Mouse (Mus musculus) liver, adult 2 months (tissue): ENCODE measurements at regions not wholly inside any gene's neighbourhood (a gene's known extent, or its start where the extent isn't known, plus 50 kb on each side); places are given as distances from the start of the nearest gene placed in this dataset.

Experiments used
- DNase-seq: peaks from one replicate; pipeline ENCODE4 v3.0.0-alpha.2; 2011; ENCODE audit warnings: low read depth, low spot score; ENCODE audit errors: extremely low read depth
- H3K27ac ChIP-seq: fragments of 200-500 bp; replicated peaks from 2 replicates; pipeline ENCODE4 v1.5.1; 2012; ENCODE audit warnings: low read depth, mild to moderate bottlenecking, control low read depth, inconsistent platforms, low read length; ENCODE audit not compliant: insufficient read depth
- H3K27me3 ChIP-seq: fragments of 200-500 bp; 2 replicates; pipeline ENCODE4 v1.6.1; 2012; ENCODE audit warnings: mild to moderate bottlenecking, moderate library complexity, low read length, inconsistent platforms; ENCODE audit not compliant: control insufficient read depth, insufficient read depth
- H3K36me3 ChIP-seq: fragments of 200-500 bp; 2 replicates; pipeline ENCODE4 v1.6.1; 2012; ENCODE audit warnings: low read length, inconsistent platforms; ENCODE audit not compliant: control insufficient read depth, insufficient read depth
- H3K4me1 ChIP-seq: fragments of 200-500 bp; 2 replicates; pipeline ENCODE4 v1.6.1; 2011; ENCODE audit warnings: low read length; ENCODE audit not compliant: control insufficient read depth, insufficient read depth
- H3K4me3 ChIP-seq: fragments of 200-500 bp; 2 replicates; pipeline ENCODE4 v1.5.1; 2011; ENCODE audit warnings: low read depth, mild to moderate bottlenecking, control low read depth, low read length, moderate library complexity; ENCODE audit not compliant: insufficient read depth
- H3K79me2 ChIP-seq: fragments of 200-500 bp; 2 replicates; pipeline ENCODE4 v1.6.1; 2012; ENCODE audit warnings: inconsistent platforms, mild to moderate bottlenecking, low read length, moderate library complexity; ENCODE audit not compliant: control insufficient read depth, insufficient read depth
- H3K9ac ChIP-seq: fragments of 200-500 bp; 2 replicates; pipeline ENCODE4 v1.6.1; 2012; ENCODE audit warnings: low read depth, mild to moderate bottlenecking, control low read depth, inconsistent platforms, low read length
- CTCF ChIP-seq: fragments of 200-500 bp; IDR thresholded peaks from 2 replicates; pipeline ENCODE4 v1.5.1; 2011; ENCODE audit warnings: low read depth, low read length, control low read depth
- POLR2A ChIP-seq: fragments of 200-500 bp; IDR thresholded peaks from 2 replicates; pipeline ENCODE4 v1.6.1; 2011; ENCODE audit warnings: low read length, control low read depth; ENCODE audit not compliant: insufficient read depth; ENCODE audit errors: extremely low read depth
- WGBS: fragments of 180-500 bp; shearing (Covaris S2); methylation state at CpG from one replicate; pipeline ENCODE4 v1.1.7; 2018; 5-methylcytosine and 5-hydroxymethylcytosine counted together

DNA sequence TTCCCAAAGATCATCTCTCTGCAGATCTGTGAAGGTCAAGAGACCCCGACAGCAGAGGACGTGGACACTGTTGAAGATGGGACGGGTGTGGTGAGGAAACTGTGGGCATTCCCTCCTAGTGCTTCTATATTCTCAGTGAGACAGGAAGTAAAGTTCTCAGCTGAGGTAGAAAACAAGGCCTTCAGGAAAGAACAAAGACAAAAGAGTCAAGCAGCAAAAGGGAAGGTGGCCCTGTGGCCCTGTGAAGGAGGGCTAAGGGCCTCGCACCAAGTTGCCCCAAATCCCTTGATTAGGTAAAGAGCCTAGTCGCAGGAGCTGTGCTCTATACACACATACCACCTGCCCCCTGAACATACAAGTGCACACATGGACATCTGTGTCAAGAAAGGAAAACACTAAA, 66.8 kb upstream of the Thy1 start:
- 85% methylated on average over 5 of the region's 5 CpGs for WGBS
- DNase-seq, result no peak
- H3K79me2 ChIP-seq, result no peaks in the 10 kb centered on the region

DNA sequence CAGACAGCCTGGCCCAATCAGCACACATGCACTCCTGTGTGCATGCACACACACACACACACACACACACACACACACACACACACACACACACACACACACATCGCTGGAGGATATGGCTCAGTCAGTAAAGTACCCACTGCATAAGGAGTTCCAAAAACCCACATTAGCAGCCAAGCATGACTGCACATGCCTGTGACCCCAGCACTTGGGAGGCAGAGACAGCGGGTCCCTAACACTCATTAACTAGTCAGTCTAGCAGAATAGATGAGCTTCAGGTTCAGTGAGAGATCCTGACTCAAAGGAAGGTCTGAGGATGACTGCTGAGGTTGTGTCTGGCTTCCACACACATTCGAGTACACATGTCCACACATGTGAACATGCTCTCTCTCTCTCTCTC, 65.4 kb upstream of the Thy1 start:
- no peaks in the 10 kb centered on the region for H3K79me2 ChIP-seq
- H3K36me3 ChIP-seq, result no peaks in the 10 kb centered on the region
- H3K4me1 ChIP-seq, result no peaks in the 10 kb centered on the region
- 72% methylated on average over 3 of the region's 3 CpGs for WGBS
- TF ChIP-seq CTCF, result no peak
- no peak for TF ChIP-seq POLR2A
- no peak overlapping the region for H3K4me3 ChIP-seq
- no peak overlapping the region for H3K9ac ChIP-seq
- no peak for DNase-seq
- no peak overlapping the region for H3K27ac ChIP-seq
- no peaks in the 10 kb centered on the region for H3K27me3 ChIP-seq

More for the DNA sequence above, 66.8 kb upstream of the Thy1 start:
- H3K4me1 ChIP-seq, result no peaks in the 10 kb centered on the region
- TF ChIP-seq POLR2A, result no peak
- H3K4me3 ChIP-seq, result no peak overlapping the region
- H3K27ac ChIP-seq, result no peak overlapping the region
- no peak overlapping the region for H3K9ac ChIP-seq
- no peaks in the 10 kb centered on the region for H3K36me3 ChIP-seq
- no peaks in the 10 kb centered on the region for H3K27me3 ChIP-seq

DNA sequence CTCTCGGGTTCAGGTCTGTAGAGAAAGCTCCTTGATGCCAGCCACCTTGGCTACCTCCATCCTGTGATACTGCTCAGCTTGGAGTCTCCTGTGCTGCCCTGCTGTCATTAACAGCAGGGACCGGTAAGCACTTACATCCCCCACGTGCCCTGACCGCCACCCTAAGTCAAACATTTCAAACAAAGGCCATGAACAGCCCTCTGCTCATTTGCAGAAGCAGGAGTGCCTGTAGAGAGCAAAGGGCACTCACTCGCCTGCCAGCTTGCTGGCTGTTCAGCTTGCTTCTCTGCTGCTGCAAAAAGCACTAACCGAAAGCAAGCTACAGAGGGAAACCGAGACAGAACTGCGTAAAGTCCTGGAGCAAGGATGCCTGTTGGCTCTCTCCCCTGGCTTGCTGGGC, 61.8 kb upstream of the Thy1 start:
- no peak overlapping the region for H3K4me3 ChIP-seq
- peak; percentile 67 for DNase-seq
- H3K36me3 ChIP-seq, result no peaks in the 10 kb centered on the region
- no peak overlapping the region for H3K9ac ChIP-seq
- no peak overlapping the region for H3K27ac ChIP-seq
- H3K4me1 ChIP-seq, result no peaks in the 10 kb centered on the region
- 22% methylated on average over 8 of the region's 8 CpGs for WGBS
- H3K27me3 ChIP-seq, result no peaks in the 10 kb centered on the region
- H3K79me2 ChIP-seq, result no peaks in the 10 kb centered on the region
- TF ChIP-seq POLR2A, result no peak
- TF ChIP-seq CTCF, result no peak

DNA sequence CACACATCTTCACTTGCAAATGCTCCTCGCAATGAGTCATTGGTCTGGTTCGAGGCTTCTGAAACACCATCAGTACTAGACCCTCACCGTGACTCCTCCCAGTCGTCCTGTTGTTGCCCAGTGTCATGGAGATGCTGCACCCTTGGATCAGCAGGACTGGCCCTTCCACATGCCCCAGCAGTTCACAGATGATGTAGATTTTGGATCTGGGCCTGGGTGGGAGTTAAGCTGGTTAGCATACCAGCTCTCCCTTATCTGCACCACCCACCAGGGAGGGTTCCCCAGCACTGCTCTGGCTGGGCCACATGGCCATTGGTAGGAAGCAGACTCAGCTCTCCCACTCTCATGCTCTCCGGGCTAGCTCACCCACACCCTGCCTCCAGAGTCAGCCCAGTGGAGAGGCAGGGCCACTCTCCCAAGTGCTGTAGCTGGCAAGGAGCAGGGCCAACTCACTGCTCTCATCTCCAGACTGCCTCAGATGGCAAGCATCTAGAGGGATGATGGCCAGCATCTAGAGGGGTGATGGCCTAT, 60.8 kb upstream of the Thy1 start:
- Histone ChIP-seq H3K4me3 (no peak overlapping the region), H3K27me3 (no peaks in the 10 kb centered on the region), H3K79me2 (no peaks in the 10 kb centered on the region), H3K27ac (no peak overlapping the region), H3K36me3 (no peaks in the 10 kb centered on the region), H3K9ac (no peak overlapping the region), H3K4me1 (no peaks in the 10 kb centered on the region)
- WGBS, result 77% methylated on average over 5 of the region's 5 CpGs
- TF ChIP-seq POLR2A (no peak), CTCF (no peak)
- no peak for DNase-seq

DNA sequence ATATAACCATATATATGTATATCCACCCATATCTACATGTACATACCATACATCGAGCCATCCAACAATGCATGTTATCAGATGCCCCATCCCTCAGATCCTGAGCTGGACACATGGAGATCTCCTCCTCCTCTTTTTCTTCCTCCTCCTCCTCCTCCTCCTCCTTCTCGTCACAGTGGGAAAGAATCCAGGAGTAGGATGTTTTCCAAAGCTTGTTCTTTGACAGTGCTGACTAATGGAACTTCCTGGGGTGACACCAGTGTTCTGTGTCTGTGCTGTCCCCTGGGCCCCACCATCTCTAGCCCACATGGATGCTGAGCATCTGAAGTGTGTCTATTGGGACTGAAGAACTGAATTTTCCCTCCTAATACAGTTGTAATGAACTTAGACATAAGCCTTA, 60.0 kb upstream of the Thy1 start:
- H3K27ac ChIP-seq, result no peak overlapping the region
- H3K27me3 ChIP-seq, result no peaks in the 10 kb centered on the region
- no peak for DNase-seq
- no peak overlapping the region for H3K4me3 ChIP-seq
- H3K4me1 ChIP-seq, result no peaks in the 10 kb centered on the region
- no peaks in the 10 kb centered on the region for H3K36me3 ChIP-seq
- TF ChIP-seq POLR2A (no peak), CTCF (no peak)
- WGBS, result 75% methylated on average over 2 of the region's 2 CpGs
- no peak overlapping the region for H3K9ac ChIP-seq
- H3K79me2 ChIP-seq, result no peaks in the 10 kb centered on the region

DNA sequence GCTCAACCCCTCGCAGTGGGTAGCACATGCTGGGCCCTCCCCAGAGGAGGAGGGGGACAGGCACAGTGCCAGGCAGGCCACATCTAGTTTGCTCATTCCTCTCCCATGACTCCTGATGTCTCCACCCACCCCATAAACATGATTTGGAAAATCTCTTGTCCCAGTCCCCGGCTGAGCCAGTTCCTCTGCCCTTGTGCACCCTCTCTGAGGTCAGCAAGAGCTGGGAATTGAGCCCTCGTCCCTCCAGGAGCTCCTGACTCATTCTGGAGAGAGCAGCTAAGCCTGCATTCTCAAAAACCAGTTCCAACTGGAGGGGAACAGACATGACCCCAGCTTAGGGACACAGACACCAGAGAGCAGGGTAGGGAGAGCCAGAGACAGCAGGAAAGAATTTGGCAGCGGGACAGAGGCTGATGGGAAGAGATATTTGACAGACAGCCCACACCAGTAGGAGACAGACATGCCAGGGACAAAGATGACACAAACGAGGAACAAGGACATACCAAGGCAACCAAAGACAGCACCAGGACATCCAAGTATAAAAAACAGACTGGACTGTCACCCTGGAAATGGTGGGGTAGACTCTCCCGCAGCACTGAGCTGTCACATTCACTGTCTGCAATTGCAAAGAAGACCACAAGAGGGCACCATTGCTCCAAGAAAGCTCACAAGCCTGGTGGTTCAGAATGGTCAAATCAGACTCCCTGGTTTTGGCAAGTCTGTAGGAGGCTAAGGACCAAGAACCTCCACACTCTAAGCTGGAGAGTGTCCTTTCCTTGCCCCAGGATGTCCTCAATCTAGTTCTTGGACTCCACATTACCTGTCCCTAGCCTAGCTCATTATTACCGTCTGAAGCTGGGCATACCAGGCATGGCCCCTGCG, 58.8 kb upstream of the Thy1 start:
- Histone ChIP-seq H3K27me3 (no peaks in the 10 kb centered on the region), H3K27ac (no peak overlapping the region), H3K4me3 (no peak overlapping the region), H3K4me1 (no peaks in the 10 kb centered on the region), H3K9ac (no peak overlapping the region), H3K79me2 (no peaks in the 10 kb centered on the region), H3K36me3 (no peaks in the 10 kb centered on the region)
- 54% methylated on average over 8 of the region's 8 CpGs for WGBS
- DNase-seq, result peak; percentile 53
- TF ChIP-seq CTCF, result peak; percentile 75
- no peak for TF ChIP-seq POLR2A
